ENCODE assay signal across 16 mouse cellular contexts in genomic region chr11:95563849-95564248, GRCm38 (mm10). TPM values are rescaled to one million over a fixed set of nuclear protein-coding genes. Genes with fewer than 3 reads are reported as not detected.
"Had no signal": no experiment of that assay in that cellular context is flagged by ENCODE, and none has a peak within 500 bp of the region (broad histone marks: within the 10 kb centered on the region; RNA-seq: fewer than 3 reads in every experiment).

No protein-coding gene starts in this region.

- H3K9me3 ChIP-seq: limb, embryonic 15.5 days; liver, embryonic 15.5 days; midbrain, embryonic 10.5 days; neural tube, embryonic 13.5 days had no signal

- H3K4me1 ChIP-seq: liver, embryonic 15.5 days had no signal

- DNase-seq: kidney, adult 2 months; kidney, postnatal 25 days; lung, embryonic 14.5 days; lung, postnatal 10 days; lung, postnatal 4 days; midbrain, embryonic 14.5 days; retina, postnatal 1 day; right cerebral cortex, postnatal 4 days; spleen, adult 18-20 months; thymus, postnatal 4 days had no signal

- H3K4me2 ChIP-seq: kidney, embryonic 15.5 days; limb, embryonic 15.5 days; liver, embryonic 15.5 days; lung, embryonic 14.5 days; neural tube, embryonic 13.5 days had no signal

- H3K9ac ChIP-seq: kidney, embryonic 15.5 days; limb, embryonic 15.5 days; liver, embryonic 15.5 days; lung, embryonic 14.5 days; neural tube, embryonic 13.5 days had no signal

- H3K27ac ChIP-seq: kidney, embryonic 15.5 days; limb, embryonic 15.5 days; liver, embryonic 15.5 days; midbrain, embryonic 10.5 days; neural tube, embryonic 13.5 days had no signal

- H3K36me3 ChIP-seq: kidney, embryonic 15.5 days; limb, embryonic 15.5 days; liver, embryonic 15.5 days; midbrain, embryonic 10.5 days; neural tube, embryonic 13.5 days had no signal

- H3K27me3 ChIP-seq: kidney, embryonic 15.5 days; limb, embryonic 15.5 days; liver, embryonic 15.5 days; neural tube, embryonic 13.5 days had no signal

- H3K4me3 ChIP-seq: kidney, embryonic 15.5 days; limb, embryonic 15.5 days; liver, embryonic 15.5 days; midbrain, embryonic 10.5 days; neural tube, embryonic 13.5 days had no signal

RNA-seq across cellular contexts. Expression of gene Nxph3, which starts 49.5 kb away (rescaled TPM):
- total RNA-seq: megakaryocyte, adult 5-6 weeks had no signal
